Mouse (Mus musculus) heart, embryonic 12.5 days (tissue): ENCODE data around the gene Tnfsf15. TPM values are rescaled to one million over a fixed set of nuclear protein-coding genes. Genes with fewer than 3 reads are reported as not detected.

Source experiments
- ATAC-seq: fragments of 200-750 bp; cut with Nextera tagmentation; 2 replicates; pipeline ENCODE4 v1.8.0; 2017; ENCODE audit warnings: moderate TSS enrichment, moderate library complexity; ENCODE audit not compliant: insufficient number of reproducible peaks, low FRiP score
- H3K27ac ChIP-seq: fragments of 300-500 bp; sonication (generic); 2 replicates; pipeline ENCODE4 v1.5.1; 2016; ENCODE audit warnings: mild to moderate bottlenecking, moderate library complexity; ENCODE audit not compliant: poor library complexity, severe bottlenecking
- H3K27me3 ChIP-seq: fragments of 300-500 bp; sonication (generic); replicated peaks from 2 replicates; pipeline ENCODE4 v1.6.1; 2016; ENCODE audit warnings: mild to moderate bottlenecking, moderate library complexity
- H3K36me3 ChIP-seq: fragments of 300-500 bp; sonication (generic); 2 replicates; pipeline ENCODE4 v1.6.1; 2016; ENCODE audit warnings: mild to moderate bottlenecking, moderate library complexity
- H3K4me1 ChIP-seq: fragments of 300-500 bp; sonication (generic); replicated peaks from 2 replicates; pipeline ENCODE4 v1.6.1; 2016; ENCODE audit warnings: mild to moderate bottlenecking
- H3K4me2 ChIP-seq: fragments of 300-500 bp; sonication (generic); 2 replicates; pipeline ENCODE4 v1.6.1; 2016; ENCODE audit warnings: mild to moderate bottlenecking, moderate library complexity
- H3K4me3 ChIP-seq: fragments of 300-500 bp; sonication (generic); 2 replicates; pipeline ENCODE4 v1.5.1; 2016; ENCODE audit warnings: mild to moderate bottlenecking
- H3K9ac ChIP-seq: fragments of 300-500 bp; sonication (generic); 2 replicates; pipeline ENCODE4 v1.6.1; 2016; ENCODE audit warnings: mild to moderate bottlenecking, moderate library complexity
- H3K9me3 ChIP-seq: fragments of 300-500 bp; sonication (generic); replicated peaks from 2 replicates; pipeline ENCODE4 v1.6.1; 2016; ENCODE audit warnings: mild to moderate bottlenecking, moderate library complexity
- whole genome bisulfite sequencing: fragments of 180-500 bp; shearing (Covaris S2); methylation state at CpG from one replicate; pipeline ENCODE4 v1.1.7; 2016; 5-methylcytosine and 5-hydroxymethylcytosine counted together
- polyA plus RNA-seq: library from polyadenylated mRNA; unstranded; fragments of >200 nt; fragmentation: Nextera tagmentation; extraction: Ambion mirVana; gene quantifications from 2 replicates; pipeline ENCODE4 v1.2.1, GENCODE M21; 2016

Gene Tnfsf15
- polyA plus RNA-seq, 1 experiment from 2014 or later = 0.09 TPM

DNA sequence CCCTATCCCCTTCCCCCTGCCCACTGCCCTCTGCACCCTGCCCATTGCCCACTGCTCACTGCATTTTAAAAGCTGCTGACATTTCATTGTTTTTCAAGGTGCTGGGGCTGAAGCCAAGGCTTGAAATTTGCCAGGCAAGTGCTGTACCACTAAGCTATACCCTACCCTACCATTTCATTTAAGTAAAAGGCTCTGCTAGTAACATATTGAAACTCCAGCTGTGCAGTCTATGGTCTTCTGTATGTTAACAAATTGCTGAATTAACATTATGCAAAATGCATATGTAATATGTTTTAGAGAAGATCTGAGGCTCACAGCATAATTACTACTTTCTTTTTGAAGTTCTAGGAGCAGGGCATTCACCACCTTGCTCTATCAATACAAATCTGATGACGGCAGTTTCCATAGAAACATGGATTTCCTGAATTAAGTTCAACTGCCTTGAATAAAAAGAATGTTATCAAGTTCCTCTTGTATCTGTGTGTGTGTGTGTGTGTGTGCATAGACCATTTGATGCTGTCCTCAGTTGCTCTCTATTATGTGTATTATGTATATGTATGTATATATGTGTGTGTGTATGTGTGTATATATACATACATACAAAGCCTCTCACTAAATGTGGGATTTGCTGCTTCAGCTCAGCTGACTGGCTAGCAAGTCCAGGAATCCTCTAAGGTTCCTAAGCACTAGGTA, 38.5 kb downstream of the Tnfsf15 start:
- H3K9me3 ChIP-seq = no peaks in the 10 kb centered on the region
- WGBS = 84% methylated on average over 1 of the region's 1 CpGs
- H3K27ac ChIP-seq = no peak overlapping the region
- H3K4me3 ChIP-seq = no peak overlapping the region
- H3K4me2 ChIP-seq = no peak overlapping the region
- H3K27me3 ChIP-seq = no peaks in the 10 kb centered on the region
- no peaks in the 10 kb centered on the region for H3K36me3 ChIP-seq
- no peak overlapping the region for H3K9ac ChIP-seq
- no peak for ATAC-seq
- no peaks in the 10 kb centered on the region for H3K4me1 ChIP-seq

DNA sequence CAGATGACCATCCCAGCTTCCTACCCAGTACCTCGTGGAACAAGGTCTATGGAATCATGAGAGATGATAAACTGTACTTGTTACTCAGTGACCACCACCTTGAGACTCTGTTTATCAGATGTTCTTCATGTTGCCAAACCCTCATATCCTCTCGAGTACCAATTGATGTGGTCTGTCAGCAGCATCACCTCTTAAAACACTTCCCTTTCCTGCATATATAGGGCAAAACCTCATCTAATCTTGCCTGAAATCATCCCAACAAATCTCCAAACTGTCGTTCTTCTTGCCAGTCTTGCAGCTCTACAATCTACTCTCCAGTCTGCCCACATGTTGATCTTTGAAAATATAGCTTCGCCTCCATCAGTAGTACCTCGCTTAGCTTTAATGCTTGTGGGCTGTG, 40.7 kb downstream of the Tnfsf15 start:
- Histone ChIP-seq H3K9ac (no peak overlapping the region), H3K4me1 (no peaks in the 10 kb centered on the region), H3K36me3 (no peaks in the 10 kb centered on the region), H3K9me3 (no peaks in the 10 kb centered on the region), H3K4me3 (no peak overlapping the region), H3K4me2 (no peak overlapping the region), H3K27me3 (no peaks in the 10 kb centered on the region), H3K27ac (no peak overlapping the region)
- no peak for ATAC-seq
- WGBS = 69% methylated on average over 5 of the region's 5 CpGs

DNA sequence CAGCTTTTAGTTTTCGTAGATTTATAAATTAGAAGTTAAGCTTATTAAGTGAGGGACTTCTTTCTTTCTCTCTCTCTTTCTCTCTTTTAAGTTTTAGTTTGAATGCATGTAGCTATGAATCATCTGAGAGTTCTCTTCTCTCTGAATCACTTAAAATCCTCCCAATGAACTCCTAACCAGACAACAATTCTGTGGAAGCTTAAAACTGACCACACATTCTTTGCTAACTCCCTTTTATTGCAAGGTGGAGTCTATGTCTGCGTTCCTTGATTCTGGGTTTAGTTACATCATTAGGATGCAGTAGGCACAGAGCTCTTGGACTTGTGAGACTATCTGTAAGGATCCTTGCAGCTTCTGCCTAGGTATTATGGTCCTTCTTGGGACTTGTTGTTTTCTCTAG, 41.2 kb downstream of the Tnfsf15 start:
- Histone ChIP-seq H3K27ac (no peak overlapping the region), H3K4me1 (no peaks in the 10 kb centered on the region), H3K4me3 (no peak overlapping the region), H3K4me2 (no peak overlapping the region), H3K27me3 (no peaks in the 10 kb centered on the region), H3K36me3 (no peaks in the 10 kb centered on the region), H3K9ac (no peak overlapping the region), H3K9me3 (no peaks in the 10 kb centered on the region)
- ATAC-seq = no peak
- 81% methylated on average over 2 of the region's 2 CpGs for WGBS

DNA sequence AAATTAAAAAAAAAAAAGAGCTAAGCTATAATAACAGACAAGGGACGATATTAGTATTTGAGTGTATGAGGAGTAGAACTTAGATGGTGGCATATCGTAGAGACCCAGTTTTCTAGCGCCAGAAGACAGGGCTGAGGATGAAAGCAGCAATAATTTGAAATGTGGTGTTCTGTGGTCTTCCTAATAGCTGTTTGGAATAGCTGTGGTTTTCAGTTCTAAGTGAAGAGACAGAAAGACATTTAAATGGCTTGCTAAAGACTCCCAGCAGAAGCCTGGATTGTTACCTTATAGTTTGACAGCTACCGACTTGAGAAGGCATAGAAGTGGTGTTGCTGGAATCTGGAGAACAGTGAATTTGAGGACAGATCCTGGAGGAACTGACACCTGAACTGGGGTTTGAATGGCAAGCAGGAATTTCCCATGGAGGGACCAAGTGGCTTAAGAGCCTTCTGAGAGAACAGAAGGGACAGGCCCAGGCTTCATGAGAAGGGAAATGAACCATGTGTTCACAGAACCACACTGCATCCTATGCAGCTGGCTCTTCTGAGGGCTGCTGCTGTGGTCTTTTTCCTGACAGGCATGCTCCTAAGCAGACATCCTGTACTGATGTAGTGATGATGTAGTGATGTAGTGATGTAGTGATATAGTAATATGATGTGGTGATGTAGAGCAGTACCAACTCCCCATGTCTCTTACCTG, 42.8 kb downstream of the Tnfsf15 start:
- H3K36me3 ChIP-seq = no peaks in the 10 kb centered on the region
- no peaks in the 10 kb centered on the region for H3K4me1 ChIP-seq
- 75% methylated on average over 4 of the region's 4 CpGs for WGBS
- no peak overlapping the region for H3K27ac ChIP-seq
- ATAC-seq = no peak
- no peak overlapping the region for H3K9ac ChIP-seq
- H3K27me3 ChIP-seq = no peaks in the 10 kb centered on the region
- H3K9me3 ChIP-seq = no peaks in the 10 kb centered on the region
- no peak overlapping the region for H3K4me2 ChIP-seq
- H3K4me3 ChIP-seq = no peak overlapping the region

DNA sequence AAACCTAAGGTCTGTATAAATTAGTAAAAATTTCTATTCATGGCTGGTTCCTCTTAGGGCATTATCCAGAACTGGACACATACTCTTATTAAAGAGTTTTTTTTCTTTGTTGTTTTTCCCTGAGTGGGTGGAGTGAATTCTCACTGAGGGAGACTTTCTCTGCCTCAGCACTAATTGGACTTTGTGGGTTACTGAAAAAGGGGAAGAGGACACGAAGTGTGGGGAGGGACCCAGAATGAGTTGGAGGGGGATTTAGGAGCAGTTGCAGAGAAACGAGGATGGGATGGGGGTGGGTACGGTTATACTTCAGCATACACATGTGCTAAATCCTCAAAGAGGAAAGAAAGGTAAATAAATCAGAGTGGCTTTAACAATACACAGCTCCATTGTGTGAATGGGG, 45.2 kb downstream of the Tnfsf15 start:
- no peak overlapping the region for H3K27ac ChIP-seq
- H3K4me1 ChIP-seq = no peaks in the 10 kb centered on the region
- H3K9ac ChIP-seq = no peak overlapping the region
- H3K4me2 ChIP-seq = no peak overlapping the region
- no peaks in the 10 kb centered on the region for H3K27me3 ChIP-seq
- H3K4me3 ChIP-seq = no peak overlapping the region
- 63% methylated on average over 3 of the region's 3 CpGs for WGBS
- ATAC-seq = no peak
- no peaks in the 10 kb centered on the region for H3K9me3 ChIP-seq
- no peaks in the 10 kb centered on the region for H3K36me3 ChIP-seq

DNA sequence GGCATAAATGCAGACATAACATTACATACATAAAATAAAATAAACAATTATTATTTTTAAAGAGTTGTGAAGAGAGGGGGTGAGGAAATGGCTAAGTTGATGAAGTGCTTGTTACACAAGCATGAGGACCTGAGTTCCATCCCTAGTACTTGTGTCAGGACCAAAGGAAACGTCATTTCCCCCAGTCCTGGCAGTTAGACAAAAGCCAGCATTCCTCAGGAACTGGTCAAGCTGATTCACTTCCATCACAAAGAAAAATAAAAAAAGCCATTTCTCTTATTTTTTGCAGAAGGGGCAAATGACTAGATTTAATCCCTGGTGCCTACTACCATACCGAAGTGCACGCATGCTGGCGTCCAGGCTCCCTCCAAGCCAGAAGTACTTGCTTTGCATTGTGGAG, 48.0 kb downstream of the Tnfsf15 start:
- no peak for ATAC-seq
- Histone ChIP-seq H3K9ac (no peak overlapping the region), H3K9me3 (no peaks in the 10 kb centered on the region), H3K4me2 (no peak overlapping the region), H3K4me3 (no peak overlapping the region), H3K4me1 (no peaks in the 10 kb centered on the region), H3K36me3 (no peaks in the 10 kb centered on the region), H3K27ac (no peak overlapping the region), H3K27me3 (no peaks in the 10 kb centered on the region)
- 79% methylated on average over 4 of the region's 4 CpGs for WGBS

DNA sequence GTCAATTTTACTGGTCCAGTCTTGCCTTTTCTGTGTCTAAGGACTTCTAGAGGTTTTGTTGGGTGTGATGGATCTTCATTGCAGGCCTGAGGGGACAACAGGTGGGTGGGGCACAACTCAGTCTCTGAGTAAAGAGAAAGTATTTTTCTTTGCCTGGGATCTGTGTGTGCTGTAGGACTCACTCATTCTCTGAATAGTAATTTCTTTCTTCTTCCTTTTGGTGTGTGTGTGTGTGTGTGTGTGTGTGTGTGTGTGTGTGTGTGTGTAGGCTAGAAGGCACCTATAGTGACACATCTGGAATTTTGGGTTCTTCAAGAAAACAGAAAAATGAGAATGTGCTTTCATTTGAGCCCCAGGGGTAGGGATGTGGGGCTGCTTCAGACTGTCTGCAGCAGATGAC, 52.6 kb downstream of the Tnfsf15 start:
- Histone ChIP-seq H3K4me2 (no peak overlapping the region), H3K27ac (no peak overlapping the region), H3K4me1 (no peaks in the 10 kb centered on the region), H3K4me3 (no peak overlapping the region), H3K27me3 (no peaks in the 10 kb centered on the region), H3K9ac (no peak overlapping the region), H3K36me3 (no peaks in the 10 kb centered on the region), H3K9me3 (no peaks in the 10 kb centered on the region)
- ATAC-seq = no peak

DNA sequence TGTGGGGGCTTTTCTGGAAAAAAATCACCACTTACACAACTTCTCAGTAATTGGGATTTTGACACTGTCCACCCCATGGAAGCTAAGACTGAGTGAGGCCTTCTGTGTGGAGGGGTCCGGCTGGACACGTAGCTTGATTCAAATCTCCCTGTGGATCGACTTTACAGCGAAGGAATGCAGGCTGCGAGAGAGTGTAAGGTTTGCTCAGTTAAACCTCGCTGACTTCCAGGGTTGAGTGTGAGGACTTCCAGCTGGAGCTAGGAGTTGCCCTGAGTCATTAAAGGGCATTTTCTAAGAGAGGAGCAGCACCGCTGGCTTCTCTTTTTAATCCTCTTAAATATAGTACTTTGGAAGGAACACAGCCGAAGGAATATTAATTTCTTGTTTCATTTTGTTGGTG, 57.5 kb downstream of the Tnfsf15 start:
- no peak for ATAC-seq
- Histone ChIP-seq H3K9me3 (no peaks in the 10 kb centered on the region), H3K4me3 (no peak overlapping the region), H3K27me3 (0 out of 2 replicates have a peak, but pooled peaks cover 7% of the 10 kb centered on the region), H3K27ac (no peak overlapping the region), H3K9ac (no peak overlapping the region), H3K4me1 (no peaks in the 10 kb centered on the region), H3K4me2 (no peak overlapping the region), H3K36me3 (no peaks in the 10 kb centered on the region)
- WGBS = 52% methylated on average over 8 of the region's 8 CpGs

DNA sequence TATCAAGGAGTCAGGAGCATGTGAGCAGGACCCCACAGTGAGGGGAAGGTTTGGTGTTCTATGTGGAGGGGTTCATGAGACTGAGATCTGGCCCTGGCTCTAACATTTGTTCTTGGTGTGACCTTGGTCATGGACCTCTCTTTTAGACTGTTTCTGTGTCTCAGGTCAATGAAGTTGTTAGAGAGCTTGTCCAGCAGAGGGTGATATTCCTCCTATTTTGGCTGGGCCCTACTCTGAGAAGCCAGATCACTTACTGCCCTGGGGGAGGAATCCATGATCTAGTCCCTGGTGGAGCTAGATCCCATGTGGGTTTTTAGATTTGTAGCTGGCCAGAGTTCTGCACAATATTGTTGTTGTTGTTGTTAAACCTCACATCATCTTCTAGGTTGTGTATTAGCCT, 58.8 kb downstream of the Tnfsf15 start:
- Histone ChIP-seq H3K36me3 (no peaks in the 10 kb centered on the region), H3K4me1 (no peaks in the 10 kb centered on the region), H3K9ac (no peak overlapping the region), H3K4me2 (no peak overlapping the region), H3K4me3 (no peak overlapping the region), H3K27me3 (0 out of 2 replicates have a peak, but pooled peaks cover 7% of the 10 kb centered on the region), H3K9me3 (no peaks in the 10 kb centered on the region), H3K27ac (no peak overlapping the region)
- ATAC-seq = no peak

DNA sequence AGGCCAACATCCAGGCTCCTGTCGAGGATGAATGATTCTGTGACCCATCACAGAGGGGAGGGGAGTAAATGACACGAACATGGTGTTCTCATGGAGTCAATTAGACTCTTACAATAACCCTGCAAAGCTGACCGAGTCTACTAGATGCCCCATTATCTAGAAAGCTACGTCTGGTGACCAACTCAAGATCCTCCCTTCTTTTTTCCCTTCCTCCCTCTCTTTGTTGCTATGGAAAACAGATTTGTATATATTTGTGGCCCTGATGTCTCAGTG, 59.7 kb downstream of the Tnfsf15 start:
- Histone ChIP-seq H3K4me1 (no peaks in the 10 kb centered on the region), H3K4me2 (no peak overlapping the region), H3K9me3 (no peaks in the 10 kb centered on the region), H3K36me3 (no peaks in the 10 kb centered on the region), H3K4me3 (no peak overlapping the region), H3K27ac (no peak overlapping the region), H3K27me3 (0 out of 2 replicates have a peak, but pooled peaks cover 7% of the 10 kb centered on the region), H3K9ac (no peak overlapping the region)
- 55% methylated on average over 4 of the region's 4 CpGs for WGBS
- ATAC-seq = no peak

DNA sequence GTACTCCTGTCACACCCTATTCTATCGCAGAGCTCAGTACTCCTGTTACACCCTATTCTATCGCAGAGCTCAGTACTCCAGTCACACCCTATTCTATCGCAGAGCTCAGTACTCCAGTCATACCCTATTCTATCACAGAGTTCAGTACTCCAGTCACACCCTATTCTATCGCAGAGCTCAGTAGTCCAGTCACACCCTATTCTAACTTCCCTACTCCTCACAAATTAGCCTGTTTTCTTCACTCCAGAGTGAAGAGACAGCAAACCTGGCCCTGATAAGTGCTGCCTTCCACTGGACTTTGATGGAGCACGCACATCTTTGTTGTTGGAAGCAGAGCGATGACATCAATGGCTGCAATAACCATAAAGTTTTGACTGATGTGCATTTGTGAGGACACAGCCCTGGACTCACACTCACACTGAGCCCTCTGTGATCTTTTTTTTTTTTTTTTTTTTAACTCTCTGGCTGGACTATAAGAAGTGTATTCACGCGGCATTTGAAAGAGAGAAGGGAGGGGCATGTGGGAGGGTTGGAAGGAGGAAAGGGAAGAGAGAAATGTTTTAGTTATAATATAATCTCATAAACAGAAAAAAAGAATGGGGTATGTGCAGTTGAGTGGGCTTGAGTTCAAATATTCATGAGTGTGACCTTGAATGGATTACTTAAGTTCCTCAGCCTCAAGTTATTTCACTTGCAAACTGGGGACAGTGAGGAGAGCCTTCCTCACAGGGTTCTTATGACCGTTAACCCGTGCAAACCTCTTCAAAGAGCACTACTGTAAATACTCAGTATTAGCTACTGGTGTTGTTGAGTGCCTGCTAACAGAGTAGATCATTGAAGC, 60.3 kb downstream of the Tnfsf15 start:
- no peak for ATAC-seq
- no peak overlapping the region for H3K27ac ChIP-seq
- no peaks in the 10 kb centered on the region for H3K36me3 ChIP-seq
- H3K4me2 ChIP-seq = no peak overlapping the region
- no peak overlapping the region for H3K4me3 ChIP-seq
- H3K27me3 ChIP-seq = 0 out of 2 replicates have a peak, but pooled peaks cover 7% of the 10 kb centered on the region
- H3K9ac ChIP-seq = no peak overlapping the region
- WGBS = 76% methylated on average over 10 of the region's 10 CpGs
- no peaks in the 10 kb centered on the region for H3K9me3 ChIP-seq
- H3K4me1 ChIP-seq = no peaks in the 10 kb centered on the region
